Mouse (Mus musculus) stomach, embryonic 16.5 days (tissue): ENCODE measurements around the gene Ntng1. TPM values are rescaled to one million over a fixed set of nuclear protein-coding genes. Genes with fewer than 3 reads are reported as not detected.
"Not testable (repeated sequence)": the region's sequence is repeated elsewhere in the genome, so short reads cannot be mapped to it uniquely, and the experiment has no call there.

Experiments used
- ATAC-seq: fragments of 200-750 bp; cut with Nextera tagmentation; 2 replicates; pipeline ENCODE4 v1.8.0; 2017; ENCODE audit warnings: moderate number of reproducible peaks, moderate TSS enrichment; ENCODE audit not compliant: insufficient read depth, low FRiP score
- H3K27ac ChIP-seq: fragments of 300-500 bp; sonication (generic); 2 replicates; pipeline ENCODE4 v1.5.1; 2014; ENCODE audit warnings: low read length
- H3K27me3 ChIP-seq: fragments of 300-500 bp; sonication (generic); 2 replicates; pipeline ENCODE4 v1.6.1; 2014; ENCODE audit warnings: low read length, control low read depth, mixed read lengths; ENCODE audit not compliant: control insufficient read depth, insufficient read depth
- H3K36me3 ChIP-seq: fragments of 300-500 bp; sonication (generic); 2 replicates; pipeline ENCODE4 v1.6.1; 2014; ENCODE audit warnings: low read length; ENCODE audit not compliant: control insufficient read depth, insufficient read depth
- H3K4me1 ChIP-seq: fragments of 300-500 bp; sonication (generic); 2 replicates; pipeline ENCODE4 v1.6.1; 2014; ENCODE audit warnings: low read length, control low read depth, mixed read lengths; ENCODE audit not compliant: control insufficient read depth, insufficient read depth
- H3K4me2 ChIP-seq: fragments of 300-500 bp; sonication (generic); 2 replicates; pipeline ENCODE4 v1.6.1; 2014; ENCODE audit warnings: low read depth, low read length, mixed read lengths
- H3K4me3 ChIP-seq: fragments of 300-500 bp; sonication (generic); replicated peaks from 2 replicates; pipeline ENCODE4 v1.5.1; 2014; ENCODE audit warnings: mild to moderate bottlenecking, low read length
- H3K9ac ChIP-seq: fragments of 300-500 bp; sonication (generic); 2 replicates; pipeline ENCODE4 v1.6.1; 2014; ENCODE audit warnings: low read length
- H3K9me3 ChIP-seq: fragments of 300-500 bp; sonication (generic); replicated peaks from 2 replicates; pipeline ENCODE4 v1.6.1; 2016; ENCODE audit warnings: low read length, control low read depth; ENCODE audit not compliant: control insufficient read depth
- WGBS: fragments of 180-500 bp; shearing (Covaris S2); extraction: QIAGEN DNeasy Blood & Tissue Kit; methylation state at CpG from one replicate; pipeline ENCODE4 v1.1.7; 2014; 5-methylcytosine and 5-hydroxymethylcytosine counted together
- polyA plus RNA-seq: library from polyadenylated mRNA; unstranded; fragments of >200 nt; fragmentation: Nextera tagmentation; extraction: Ambion mirVana; gene quantifications from 2 replicates; pipeline ENCODE4 v1.2.1, GENCODE M21; 2015

The Ntng1 gene
- polyA plus RNA-seq, 1 experiment from 2014 or later: 3.0 TPM

DNA sequence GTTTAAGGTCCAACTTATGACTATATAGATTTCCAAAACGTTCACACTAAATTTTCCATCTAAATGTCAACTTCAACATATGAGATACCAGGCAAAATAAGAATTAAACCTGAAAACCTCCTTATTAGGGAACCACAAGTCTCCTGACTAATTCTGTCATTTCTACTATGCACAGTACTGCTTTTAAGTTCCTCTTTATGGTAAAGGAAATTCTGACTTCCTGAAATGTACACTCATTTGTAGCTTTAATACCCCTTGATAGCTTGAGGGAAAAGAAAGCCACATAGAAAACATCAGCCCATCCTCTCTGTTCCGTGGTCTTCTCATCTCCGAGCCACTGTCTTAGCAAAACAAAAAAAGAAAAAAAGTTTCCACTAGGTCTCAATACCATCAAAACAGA, 396.2 kb downstream of the Ntng1 start:
- WGBS: 63% methylated on average over 3 of the region's 3 CpGs
- H3K4me2 ChIP-seq, H3K4me1 ChIP-seq, ATAC-seq, H3K27ac ChIP-seq, H3K27me3 ChIP-seq, H3K36me3 ChIP-seq, H3K9ac ChIP-seq, H3K4me3 ChIP-seq, H3K9me3 ChIP-seq: not testable (repeated sequence)

DNA sequence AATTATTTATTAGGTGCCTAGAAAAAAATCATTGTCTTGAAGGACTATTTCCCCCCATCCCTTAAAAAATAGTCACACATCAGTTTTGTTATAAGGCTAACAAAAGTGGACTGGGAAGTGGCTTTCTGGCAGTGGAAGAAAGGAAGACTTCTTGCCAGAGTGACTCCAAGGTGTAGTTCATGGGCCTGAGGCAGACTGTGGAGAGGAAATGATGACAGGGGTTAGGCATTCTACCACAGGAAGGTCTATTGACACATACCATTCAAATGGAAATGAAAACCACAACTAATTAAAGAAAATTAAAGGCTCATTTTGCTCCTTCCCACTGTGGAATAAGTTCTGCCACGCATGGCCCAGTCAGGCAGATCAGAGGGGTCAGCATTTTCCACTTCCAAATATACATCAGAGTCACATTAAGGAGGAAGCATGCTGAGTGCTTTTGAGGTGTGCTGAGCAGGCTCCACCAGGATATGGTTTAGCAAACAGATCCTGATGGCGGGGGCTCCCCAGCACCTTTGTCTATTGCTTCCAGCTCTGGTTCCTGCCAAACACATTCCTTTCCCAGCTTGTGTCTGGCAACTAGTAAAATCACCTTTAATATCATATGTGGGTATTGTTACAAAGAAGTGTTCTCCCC, 403.2 kb downstream of the Ntng1 start:
- H3K4me2 ChIP-seq: no peak overlapping the region
- no peaks in the 10 kb centered on the region for H3K27me3 ChIP-seq
- H3K4me1 ChIP-seq: no peaks in the 10 kb centered on the region

DNA sequence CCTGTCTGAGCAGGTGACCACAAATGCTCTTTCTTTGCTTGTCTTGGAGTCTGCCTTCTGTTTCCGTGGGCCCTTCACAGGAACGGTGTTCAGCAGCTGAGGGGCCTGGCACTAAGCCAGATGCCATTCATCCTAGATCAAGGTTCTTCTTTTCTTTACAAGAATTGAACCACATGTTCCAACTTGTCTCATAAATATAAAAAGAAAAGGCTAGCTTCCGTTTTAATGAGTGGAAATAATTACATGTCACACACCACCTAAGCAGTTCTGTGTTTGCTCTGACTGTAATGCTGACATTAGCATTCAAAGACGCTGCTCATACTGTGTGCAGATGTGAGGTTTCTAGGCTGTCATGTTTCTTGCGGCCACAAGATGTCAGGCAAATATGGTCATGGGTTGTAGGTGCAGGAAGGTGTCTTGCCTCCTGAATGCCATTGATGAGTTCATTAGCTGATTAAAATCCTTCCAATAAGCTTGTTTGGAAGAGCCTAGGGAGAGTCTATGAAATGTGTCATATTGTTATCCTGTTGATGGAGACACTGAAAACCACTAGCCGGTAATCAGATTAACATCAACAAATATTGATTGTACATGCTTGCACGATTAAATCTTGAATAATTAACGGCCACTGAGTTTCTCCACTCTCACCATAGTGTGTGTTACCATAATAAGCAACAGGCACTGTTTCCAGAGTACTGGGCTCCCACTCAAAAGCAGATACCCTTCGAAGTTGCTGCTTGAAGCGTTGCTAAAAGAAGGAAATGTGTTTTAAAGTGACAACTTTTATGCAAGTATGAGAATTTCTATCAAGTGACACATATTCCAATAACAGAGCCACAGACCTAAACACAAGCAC, 411.3 kb downstream of the Ntng1 start:
- no peak overlapping the region for H3K9ac ChIP-seq
- H3K36me3 ChIP-seq: no peaks in the 10 kb centered on the region
- ATAC-seq: peak; percentile 75; the same call in 1 of the 2 replicates
- H3K27me3 ChIP-seq: no peaks in the 10 kb centered on the region
- no peaks in the 10 kb centered on the region for H3K4me1 ChIP-seq
- H3K4me2 ChIP-seq: no peak overlapping the region
- H3K4me3 ChIP-seq: no peak overlapping the region
- WGBS: 41% methylated on average over 10 of the region's 10 CpGs
- no peak overlapping the region for H3K27ac ChIP-seq
- H3K9me3 ChIP-seq: no peaks in the 10 kb centered on the region

More for the DNA sequence above, 403.2 kb downstream of the Ntng1 start:
- no peaks in the 10 kb centered on the region for H3K36me3 ChIP-seq
- WGBS: 56% methylated on average over 2 of the region's 2 CpGs
- H3K4me3 ChIP-seq: no peak overlapping the region
- H3K9me3 ChIP-seq: no peaks in the 10 kb centered on the region
- H3K27ac ChIP-seq: no peak overlapping the region
- no peak overlapping the region for H3K9ac ChIP-seq
- no peak for ATAC-seq

DNA sequence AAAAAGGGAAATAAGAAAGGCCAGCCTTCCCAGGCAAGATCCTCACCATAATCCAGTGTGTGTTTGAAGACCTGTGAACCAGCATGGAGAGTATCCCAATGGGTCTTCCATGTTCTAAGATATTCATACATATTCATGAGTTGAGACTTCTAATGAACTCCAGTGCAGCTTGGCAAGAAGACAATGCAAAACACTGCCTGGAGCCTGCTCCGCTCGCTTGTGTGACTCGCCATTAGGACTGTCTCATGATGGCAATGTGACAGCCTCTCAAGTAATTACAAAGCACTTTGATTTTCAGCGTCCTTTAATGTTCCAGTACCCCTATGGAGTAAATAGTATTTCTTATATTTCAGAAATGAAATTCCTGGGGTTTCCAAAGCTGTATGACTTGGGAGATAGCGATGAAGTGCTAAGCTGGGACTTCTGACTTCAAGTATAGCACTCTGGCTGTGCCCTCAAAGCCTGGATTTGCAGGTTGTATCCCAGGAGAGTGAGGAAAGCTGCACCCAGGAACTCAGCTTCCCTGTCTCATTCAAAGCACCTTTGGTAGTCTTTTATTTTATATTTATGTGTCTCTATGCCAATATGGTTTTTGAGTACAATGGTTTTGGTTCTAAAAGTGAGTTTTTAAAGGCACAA, 412.1 kb downstream of the Ntng1 start:
- no peak overlapping the region for H3K4me3 ChIP-seq
- H3K9me3 ChIP-seq: no peaks in the 10 kb centered on the region
- ATAC-seq: no peak
- no peaks in the 10 kb centered on the region for H3K27me3 ChIP-seq
- H3K36me3 ChIP-seq: no peaks in the 10 kb centered on the region
- no peaks in the 10 kb centered on the region for H3K4me1 ChIP-seq
- H3K9ac ChIP-seq: no peak overlapping the region
- 77% methylated on average over 5 of the region's 5 CpGs for WGBS
- H3K4me2 ChIP-seq: no peak overlapping the region
- H3K27ac ChIP-seq: no peak overlapping the region

Other genes starting within 250 kb of the Ntng1 start
- gene Prmt6, start 107.0 kb upstream of the Ntng1 start, polyA plus RNA-seq: 9.8 and 12.8 TPM in 2 replicates